Mouse (Mus musculus) limb, embryonic 10.5 days (tissue): ENCODE measurements at regions not wholly inside any gene's neighbourhood (a gene's known extent, or its start where the extent isn't known, plus 50 kb on each side); places are given as distances from the start of the nearest gene placed in this dataset. TPM values are rescaled to one million over a fixed set of nuclear protein-coding genes. Genes with fewer than 3 reads are reported as not detected.

Experiments used
- DNase-seq: peaks from one replicate; pipeline ENCODE4 v3.0.0-alpha.2; 2017; ENCODE audit warnings: low spot score
- H3K27ac ChIP-seq: fragments of 300-500 bp; sonication (generic); 2 replicates; pipeline ENCODE4 v1.5.1; 2016; ENCODE audit warnings: mild to moderate bottlenecking
- H3K27me3 ChIP-seq: fragments of 300-500 bp; sonication (generic); 2 replicates; pipeline ENCODE4 v1.6.1; 2016; ENCODE audit warnings: low read depth, mild to moderate bottlenecking; ENCODE audit not compliant: poor library complexity, severe bottlenecking
- H3K36me3 ChIP-seq: fragments of 300-500 bp; sonication (generic); 2 replicates; pipeline ENCODE4 v1.6.1; 2016; ENCODE audit warnings: mild to moderate bottlenecking, moderate library complexity
- H3K4me1 ChIP-seq: fragments of 300-500 bp; sonication (generic); 2 replicates; pipeline ENCODE4 v1.6.1; 2016
- H3K4me3 ChIP-seq: fragments of 300-500 bp; sonication (generic); 2 replicates; pipeline ENCODE4 v1.5.1; 2016; ENCODE audit warnings: mild to moderate bottlenecking, moderate library complexity
- H3K9me3 ChIP-seq: fragments of 300-500 bp; sonication (generic); replicated peaks from 2 replicates; pipeline ENCODE4 v1.6.1; 2016; ENCODE audit warnings: mild to moderate bottlenecking
- WGBS: fragments of 180-500 bp; shearing (Covaris S2); methylation state at CpG from one replicate; pipeline ENCODE4 v1.1.7; 2016; 5-methylcytosine and 5-hydroxymethylcytosine counted together
- microRNA-seq: library from miRNA; unstranded; fragments of <30 nt; microRNA quantifications from one replicate; pipeline ENCODE4, GENCODE M21; 2017

DNA sequence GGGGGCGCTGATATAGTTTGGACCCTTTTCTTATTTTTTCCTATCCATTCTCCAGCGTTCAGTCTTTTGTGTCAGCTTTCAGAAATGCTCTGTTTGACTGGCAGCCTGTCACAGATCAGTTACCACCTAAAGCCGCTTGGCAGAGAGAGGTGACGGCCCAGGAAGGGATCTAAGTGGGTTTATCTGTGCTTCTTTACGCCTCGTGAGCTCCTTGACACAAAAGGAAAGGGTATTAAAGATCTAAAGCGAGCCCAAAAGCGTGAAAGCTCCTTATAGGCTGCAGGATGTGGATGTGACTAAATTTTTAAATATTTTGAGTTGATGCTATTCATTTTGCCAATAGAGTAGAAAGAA is 512.8 kb upstream of the Mms22l start:
- Histone ChIP-seq H3K36me3 (no peaks in the 10 kb centered on the region), H3K4me1 (peaks cover 7% of the 10 kb centered on the region), H3K4me3 (peak overlapping the region; percentile 33), H3K27me3 (no peaks in the 10 kb centered on the region), H3K9me3 (no peaks in the 10 kb centered on the region), H3K27ac (no peak overlapping the region)
- WGBS, result 17% methylated on average over 8 of the region's 8 CpGs
- no peak for DNase-seq

DNA sequence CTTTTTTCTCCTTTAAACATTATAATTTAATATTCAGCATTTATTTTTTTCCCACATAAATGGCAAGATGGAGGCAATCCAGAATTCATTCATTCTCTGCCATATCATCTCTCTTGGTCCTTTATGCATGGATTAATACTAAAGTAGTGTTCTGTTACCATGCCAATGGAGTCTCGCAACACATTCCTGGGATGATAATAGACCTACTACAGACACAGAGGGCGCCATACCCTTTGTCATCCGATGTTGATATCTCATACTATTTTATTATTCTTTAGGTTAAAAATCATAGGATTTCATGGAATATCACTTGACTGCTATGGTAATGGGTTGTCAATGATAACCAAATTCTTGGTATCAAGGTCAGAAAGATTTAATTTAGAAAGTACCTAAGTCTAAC is 512.2 kb upstream of the Mms22l start:
- DNase-seq, result no peak

DNA sequence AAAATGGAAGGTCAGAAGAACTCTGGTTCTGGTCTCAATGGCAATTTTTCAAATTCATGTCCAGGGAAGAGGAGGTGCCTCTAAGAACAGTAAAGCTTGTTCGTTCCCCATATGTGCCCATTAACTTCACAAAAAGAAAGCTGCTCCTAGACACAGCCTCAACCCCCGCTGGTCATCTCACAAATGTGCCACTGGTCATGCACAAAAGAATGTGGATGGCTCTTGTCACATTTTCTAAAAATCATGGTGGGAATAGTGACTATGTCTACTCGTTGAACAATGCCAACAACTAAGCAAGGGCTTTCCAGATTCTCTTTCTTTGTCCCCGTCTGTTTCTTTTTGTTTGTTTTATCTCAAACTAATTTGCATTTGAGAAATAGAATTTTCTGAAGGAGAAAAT is 510.3 kb upstream of the Mms22l start:
- no peaks in the 10 kb centered on the region for H3K36me3 ChIP-seq
- H3K9me3 ChIP-seq, result no peaks in the 10 kb centered on the region
- no peak overlapping the region for H3K27ac ChIP-seq
- H3K4me3 ChIP-seq, result no peak overlapping the region
- 85% methylated on average over 4 of the region's 4 CpGs for WGBS
- no peaks in the 10 kb centered on the region for H3K27me3 ChIP-seq
- H3K4me1 ChIP-seq, result peaks cover 7% of the 10 kb centered on the region
- DNase-seq, result no peak

More for the DNA sequence above, 512.2 kb upstream of the Mms22l start:
- Histone ChIP-seq H3K27ac (no peak overlapping the region), H3K36me3 (no peaks in the 10 kb centered on the region), H3K4me3 (no peak overlapping the region), H3K27me3 (no peaks in the 10 kb centered on the region), H3K9me3 (no peaks in the 10 kb centered on the region), H3K4me1 (peaks cover 7% of the 10 kb centered on the region)
- WGBS, result 87% methylated on average over 3 of the region's 3 CpGs

DNA sequence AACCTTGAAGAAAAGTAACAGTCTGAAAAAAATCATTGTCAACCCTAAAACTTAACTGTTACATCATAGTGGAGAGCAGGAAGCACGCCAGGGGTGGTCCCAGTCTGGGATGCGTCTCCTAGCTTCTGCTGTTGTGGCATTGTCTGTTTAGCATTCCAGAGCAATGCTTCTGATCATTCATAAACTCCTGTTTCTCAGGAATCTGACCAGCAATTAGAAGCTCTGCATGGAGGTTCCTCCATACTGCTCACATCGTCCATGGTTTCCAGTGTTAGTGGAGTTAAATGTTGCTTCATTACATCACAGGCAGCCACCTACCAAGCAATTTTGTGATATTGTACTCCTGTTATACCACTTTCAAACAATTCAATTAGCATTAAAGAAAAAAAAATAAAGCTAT is 502.4 kb upstream of the Mms22l start:
- Histone ChIP-seq H3K36me3 (no peaks in the 10 kb centered on the region), H3K27ac (no peak overlapping the region), H3K27me3 (no peaks in the 10 kb centered on the region), H3K9me3 (no peaks in the 10 kb centered on the region), H3K4me1 (no peaks in the 10 kb centered on the region), H3K4me3 (no peak overlapping the region)
- no peak for DNase-seq
- WGBS, result 77% methylated on average over 3 of the region's 3 CpGs

DNA sequence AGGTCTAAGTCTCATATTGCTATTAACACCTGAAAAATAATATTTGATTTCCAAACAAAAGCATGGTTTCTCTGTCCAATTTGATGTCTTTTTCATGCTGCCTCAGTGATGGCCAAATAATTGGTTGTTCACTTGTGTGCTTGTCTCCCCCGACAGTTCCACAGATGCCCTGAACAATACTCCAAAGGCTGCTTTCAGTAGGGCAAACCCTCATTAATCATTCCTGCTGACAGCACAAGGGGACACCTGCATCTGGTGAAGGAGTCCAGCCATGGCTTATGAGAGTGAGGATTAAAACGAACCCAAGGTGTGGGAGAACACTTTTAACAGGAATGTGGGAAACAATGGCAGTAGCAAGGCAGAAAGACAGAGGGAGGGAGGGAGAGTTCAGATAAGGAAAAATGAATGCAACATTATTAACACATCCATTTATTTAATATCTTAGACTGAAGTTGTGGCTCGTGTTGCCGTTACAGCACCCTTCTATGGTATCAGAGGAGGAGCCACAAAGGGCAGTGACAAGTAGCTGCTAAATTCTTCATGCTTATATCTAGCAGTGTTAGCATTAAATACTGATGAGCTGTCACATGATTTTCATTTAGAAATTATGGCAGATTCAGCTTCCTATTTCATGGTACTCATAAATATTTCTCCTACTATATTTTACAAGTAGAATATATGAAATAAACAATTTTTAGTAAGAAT is 501.8 kb upstream of the Mms22l start:
- H3K36me3 ChIP-seq, result no peaks in the 10 kb centered on the region
- H3K27ac ChIP-seq, result no peak overlapping the region
- H3K4me1 ChIP-seq, result no peaks in the 10 kb centered on the region
- 46% methylated on average over 4 of the region's 4 CpGs for WGBS
- no peak for DNase-seq
- no peaks in the 10 kb centered on the region for H3K27me3 ChIP-seq
- H3K4me3 ChIP-seq, result no peak overlapping the region
- no peaks in the 10 kb centered on the region for H3K9me3 ChIP-seq

- 54% methylated on average over 2 of the region's 2 CpGs for WGBS
- H3K4me3 ChIP-seq, result no peak overlapping the region
- H3K9me3 ChIP-seq, result no peaks in the 10 kb centered on the region
These were observed 489.8 kb upstream of the Mms22l start for GRCm38 (mm10) chr4:24006257-24006955.

DNA sequence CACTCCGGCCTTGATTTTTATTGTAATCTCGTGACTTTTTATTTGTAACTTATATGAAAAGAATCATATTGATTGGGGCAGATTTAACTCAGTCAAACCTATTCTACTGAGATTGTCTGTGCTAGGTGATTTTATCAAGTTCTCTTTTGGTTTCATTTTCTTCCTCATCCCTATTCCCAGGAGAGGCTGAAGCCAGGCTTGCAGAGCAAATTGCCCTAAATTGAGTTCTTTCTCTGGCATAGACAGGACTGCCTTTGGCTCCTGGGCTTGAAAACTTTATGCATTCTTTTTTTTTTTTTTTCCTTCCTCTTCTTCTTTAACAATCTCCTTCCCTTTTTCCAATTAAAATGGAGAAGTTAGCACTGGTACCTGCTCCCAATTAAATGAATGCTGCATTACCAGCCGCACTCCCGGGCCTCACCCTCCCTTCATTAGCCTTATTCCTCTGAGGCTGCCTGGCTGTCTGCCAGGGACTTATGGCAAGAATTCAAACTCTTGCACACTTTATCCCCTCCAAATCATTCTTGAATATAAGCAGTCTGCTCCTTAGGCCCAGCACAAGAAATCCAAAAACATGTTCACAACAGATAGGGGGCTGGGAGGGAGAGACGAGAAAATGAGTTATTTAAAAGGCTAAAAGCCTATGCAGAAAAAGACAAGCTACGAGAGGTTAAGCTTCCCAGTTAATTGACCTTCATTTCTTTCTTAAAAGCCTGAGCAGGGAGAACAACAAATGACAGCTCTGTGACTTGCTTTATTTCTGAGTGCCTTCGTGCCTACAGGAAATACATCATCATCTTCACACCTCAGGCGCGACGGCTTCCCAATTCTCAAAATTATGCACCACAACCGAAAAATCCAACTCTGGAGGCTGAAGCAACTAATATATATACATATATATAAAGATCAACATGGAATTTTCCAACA is 476.8 kb upstream of the Mms22l start:
- Histone ChIP-seq H3K27me3 (no peaks in the 10 kb centered on the region), H3K4me1 (0 out of 2 replicates have a peak, but pooled peaks cover 3% of the 10 kb centered on the region), H3K36me3 (no peaks in the 10 kb centered on the region), H3K4me3 (no peak overlapping the region), H3K27ac (no peak overlapping the region), H3K9me3 (no peaks in the 10 kb centered on the region)
- 69% methylated on average over 11 of the region's 11 CpGs for WGBS
- DNase-seq, result peak; percentile 32

More at GRCm38 (mm10) chr4:24006257-24006955, 489.8 kb upstream of the Mms22l start:
- Histone ChIP-seq H3K27ac (no peak overlapping the region), H3K27me3 (no peaks in the 10 kb centered on the region), H3K36me3 (no peaks in the 10 kb centered on the region), H3K4me1 (no peaks in the 10 kb centered on the region)
- no peak for DNase-seq

Small RNA genes in the stretch of these regions (microRNA-seq; reads per million reads assigned to microRNA genes)
- gene Gm25978, result not detected
